Mouse (Mus musculus) urinary bladder, adult 2 months (tissue): Measurements from ENCODE around the gene Dgkg. TPM values are rescaled to one million over a fixed set of nuclear protein-coding genes. Genes with fewer than 3 reads are reported as not detected.

ENCODE experiments used
- DNase-seq: peaks from one replicate; pipeline ENCODE4 v3.0.0; 2022; ENCODE audit warnings: low spot score
- polyA plus RNA-seq: library from polyadenylated mRNA; depleted of rRNA; stranded (reverse); fragments of >200 nt; gene quantifications from 2 replicates; pipeline ENCODE4 v1.2.3, GENCODE M21; 2012; rRNA removed

Dgkg gene
- polyA plus RNA-seq, result 0.52 and 0.81 TPM in 2 replicates

DNA sequence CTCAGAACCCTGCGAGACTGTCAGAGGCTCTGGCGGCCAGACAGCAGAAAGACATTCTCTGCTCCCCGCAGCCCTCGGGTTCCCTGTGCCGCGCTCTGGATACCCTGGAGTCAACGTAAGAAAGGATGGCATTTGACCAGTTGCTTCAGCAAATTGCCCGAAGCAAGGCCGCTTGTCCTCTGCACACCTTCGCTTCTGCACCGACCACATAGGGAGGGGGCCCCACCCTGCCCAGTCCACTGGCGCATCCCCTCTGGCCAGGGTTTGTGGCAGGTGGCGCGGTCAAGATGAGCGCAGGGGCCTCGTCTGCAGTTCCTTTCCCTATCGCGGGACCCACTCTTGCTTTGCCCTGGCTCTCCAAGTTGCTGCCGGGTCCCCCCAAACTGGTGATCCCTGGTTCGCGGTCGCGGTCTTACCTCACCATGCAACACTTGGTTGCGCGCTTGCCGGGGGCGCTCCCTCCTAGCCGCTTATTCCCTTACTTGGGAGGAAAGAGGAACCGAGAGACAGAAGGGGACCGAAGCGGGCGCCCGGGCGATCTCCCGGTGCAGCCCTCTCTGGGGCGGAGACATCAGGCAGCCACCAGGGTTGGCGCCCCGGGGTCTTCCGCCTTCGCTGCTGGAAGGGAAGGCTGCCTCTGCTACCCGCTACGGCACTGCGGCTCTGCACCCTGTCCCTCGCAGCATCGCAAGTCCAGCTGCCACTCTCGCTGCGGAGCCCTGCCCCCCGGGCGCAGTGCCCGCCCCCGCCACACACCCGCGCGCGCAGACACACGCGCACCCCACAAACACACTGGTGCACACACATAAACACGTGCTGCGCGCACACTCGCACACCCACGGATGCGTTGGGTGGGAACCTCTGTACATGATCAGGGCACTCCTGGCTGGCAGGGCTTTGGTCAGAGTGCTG, at the start of gene Dgkg:
Gene Dgkg, minus strand, starts transcription at position 689 of the 912 bp plus-strand sequence.
- peak; percentile 26 for DNase-seq

GRCm38 (mm10) chr16:22704946-22705345, 47.9 kb upstream of the Dgkg start:
- no peak for DNase-seq

- no peak for DNase-seq
Observed at GRCm38 (mm10) chr16:22704136-22704535, 47.1 kb upstream of the Dgkg start.

DNA sequence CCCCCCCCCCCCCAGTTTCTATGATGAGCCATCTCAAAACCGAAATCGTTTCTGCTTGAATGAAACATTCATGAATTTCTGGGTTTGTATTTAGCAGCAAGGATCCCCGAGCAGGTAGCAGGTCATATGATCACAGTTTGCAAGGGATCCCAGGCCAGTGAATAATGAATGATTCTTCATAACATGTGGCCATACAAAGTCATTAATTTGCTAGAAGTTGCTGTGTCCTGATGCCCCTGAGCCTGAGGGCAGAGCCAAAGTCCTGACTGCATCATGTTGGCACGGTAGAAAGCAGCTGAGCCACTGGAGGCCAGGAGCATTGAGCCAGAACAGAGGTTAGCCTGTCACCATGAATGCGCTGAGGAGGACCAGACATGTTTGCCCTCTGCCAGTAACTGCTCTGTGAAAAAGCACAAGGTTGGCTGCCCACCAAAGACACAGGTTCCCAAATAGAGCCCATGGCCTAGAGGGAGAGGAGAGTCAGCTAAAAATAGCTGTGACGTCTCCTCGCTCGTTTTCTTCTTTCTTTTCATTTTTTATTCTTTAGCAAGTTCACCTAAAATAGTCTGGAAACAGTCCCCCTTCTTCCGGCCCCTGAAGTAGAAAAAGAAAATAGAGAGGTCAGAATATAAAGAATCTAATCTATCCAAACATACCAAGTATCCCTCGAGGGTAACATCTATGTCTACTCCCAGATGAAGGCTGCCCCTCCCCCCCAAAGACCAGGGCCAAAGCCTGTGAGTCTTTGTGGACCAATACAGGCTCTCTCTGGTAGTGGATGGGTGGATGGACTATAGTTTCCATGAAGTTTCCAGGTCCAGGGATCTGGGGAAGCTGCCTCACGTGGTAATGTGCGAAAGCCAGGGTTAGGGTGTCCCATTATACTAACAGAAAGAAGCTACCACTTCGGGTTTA, 42.1 kb upstream of the Dgkg start:
- no peak for DNase-seq

- no peak for DNase-seq
Observed at GRCm38 (mm10) chr16:22698101-22698500, 41.1 kb upstream of the Dgkg start.

GRCm38 (mm10) chr16:22689622-22690021, 32.6 kb upstream of the Dgkg start:
- no peak for DNase-seq

DNA sequence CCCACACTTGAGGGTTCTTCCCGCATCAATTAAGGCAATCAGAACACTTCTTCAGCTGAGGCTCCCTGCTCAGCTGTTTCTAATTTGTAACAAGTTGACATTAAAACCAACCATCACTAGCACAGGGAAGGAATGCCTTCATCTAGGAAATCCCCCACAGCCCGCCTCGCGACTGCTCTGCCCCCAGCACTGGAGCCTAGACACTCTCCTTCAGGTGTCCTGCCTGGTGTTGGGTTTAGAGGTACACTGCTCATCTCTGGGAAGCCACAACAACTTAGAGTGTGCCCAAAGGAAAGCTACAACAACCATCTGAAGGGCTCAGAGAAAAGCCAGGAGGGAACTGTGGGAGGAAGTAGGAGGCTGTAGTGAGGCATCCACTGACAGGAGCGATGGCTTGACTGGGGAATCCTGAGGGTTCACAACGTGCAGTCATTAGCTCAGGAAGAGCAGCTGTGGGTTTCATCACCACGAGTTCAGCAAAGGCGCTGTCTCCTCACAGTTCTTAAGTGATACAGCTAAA, 30.8 kb upstream of the Dgkg start:
- DNase-seq, result no peak

DNA sequence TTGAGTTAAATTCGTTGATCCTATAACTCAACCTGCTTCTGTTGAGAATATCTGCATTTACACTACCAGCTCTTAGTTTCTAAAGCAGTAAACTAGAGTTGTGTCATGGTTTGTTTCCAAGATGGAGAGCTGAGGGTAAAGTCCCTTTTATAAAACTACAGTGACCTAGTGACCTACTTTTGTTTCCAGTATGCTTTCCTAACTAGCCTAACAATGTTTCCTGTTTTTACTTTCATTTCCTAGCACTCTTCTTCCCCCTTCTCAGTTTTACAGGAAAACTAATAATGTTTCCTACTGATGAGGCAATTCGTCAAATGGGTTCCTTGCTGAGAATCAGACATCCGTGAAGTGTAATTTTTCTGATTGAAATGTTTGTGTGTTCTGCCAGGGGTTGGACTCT, 26.6 kb upstream of the Dgkg start:
- no peak for DNase-seq

DNA sequence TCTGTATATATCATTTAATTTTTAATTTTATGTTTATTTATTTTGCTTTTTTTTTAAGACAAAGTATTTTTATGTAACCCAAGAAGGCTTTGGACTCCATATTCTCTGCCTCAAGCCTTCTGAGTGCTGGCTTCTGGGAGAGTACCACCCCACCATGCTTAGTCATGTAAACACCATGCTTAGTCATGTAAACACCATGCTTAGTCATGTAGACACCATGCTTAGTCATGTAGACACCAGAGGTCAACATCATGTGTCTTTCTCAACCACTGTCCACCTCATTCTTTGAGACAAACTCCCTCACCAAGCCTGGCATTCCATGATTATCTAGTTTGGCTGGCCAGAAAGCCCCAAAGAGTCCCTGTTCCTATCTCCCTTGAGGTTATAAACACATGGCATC, 25.7 kb upstream of the Dgkg start:
- no peak for DNase-seq

DNA sequence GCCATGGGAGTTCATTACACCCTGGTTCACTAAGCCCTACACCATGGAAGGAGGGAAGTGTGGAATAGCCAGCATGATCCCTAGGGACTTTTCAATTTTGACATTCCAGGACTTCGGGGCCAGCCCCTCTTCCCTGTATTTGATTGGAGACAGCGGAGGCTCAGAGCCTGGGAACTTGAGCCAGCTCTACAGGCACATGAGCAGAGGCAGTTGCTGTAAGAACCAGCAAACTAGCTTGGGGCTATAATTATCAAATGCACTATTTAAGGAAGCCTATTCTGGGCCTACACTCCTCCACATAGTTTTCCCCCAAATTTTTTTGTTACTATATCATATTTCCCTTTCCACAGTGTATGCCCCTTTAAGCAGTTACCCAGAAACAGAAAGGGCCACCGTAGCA, 22.6 kb upstream of the Dgkg start:
- DNase-seq, result no peak

GRCm38 (mm10) chr16:22674636-22675035, 17.6 kb upstream of the Dgkg start:
- DNase-seq, result no peak

DNA sequence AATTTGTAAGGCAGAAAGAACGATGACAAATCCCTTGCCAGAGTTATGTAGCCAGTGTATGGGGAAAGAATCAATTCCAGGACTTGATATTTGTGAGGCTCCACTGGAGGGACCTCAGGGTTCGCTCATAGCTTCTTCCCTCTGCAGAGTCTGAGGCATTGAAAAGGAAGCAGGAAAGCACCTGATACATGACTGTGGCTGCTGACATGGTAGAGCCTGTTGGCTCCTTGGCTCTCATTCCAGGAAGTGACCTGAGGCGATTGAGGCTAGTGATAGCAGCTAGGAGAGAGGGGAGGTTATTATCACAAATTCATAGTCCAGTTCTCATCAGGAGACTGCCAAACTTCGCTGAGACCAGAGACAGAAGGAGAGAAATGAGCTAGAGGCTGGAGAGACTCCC, 17.1 kb upstream of the Dgkg start:
- no peak for DNase-seq

- DNase-seq, result no peak
Observed at GRCm38 (mm10) chr16:22664033-22664432, 7.0 kb upstream of the Dgkg start.

- DNase-seq, result no peak
Observed at GRCm38 (mm10) chr16:22663136-22663535, 6.1 kb upstream of the Dgkg start.

GRCm38 (mm10) chr16:22661076-22661475, 4.1 kb upstream of the Dgkg start:
- DNase-seq, result no peak

- no peak for DNase-seq
Observed at GRCm38 (mm10) chr16:22657874-22658789, 1.1 kb upstream of the Dgkg start.

DNA sequence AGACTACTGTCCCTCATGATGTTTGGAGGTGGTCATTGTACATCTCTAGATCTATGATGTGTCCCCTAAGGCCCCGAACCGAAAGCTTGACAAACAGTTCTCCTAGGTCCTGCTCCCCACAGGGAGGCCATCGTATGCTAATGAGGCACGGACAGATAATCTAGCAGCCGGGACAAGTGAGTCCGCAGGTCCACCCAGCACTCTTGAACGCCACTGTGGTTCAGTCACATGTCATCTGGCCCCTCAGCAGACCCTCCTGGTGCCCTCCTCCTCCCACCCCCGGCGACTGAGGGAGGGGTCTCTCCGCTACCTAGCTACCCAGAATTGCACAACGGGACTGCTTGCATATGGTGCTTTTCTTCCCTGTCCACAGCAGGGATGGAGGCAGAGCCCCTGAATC, 1.2 kb downstream of the Dgkg start:
- DNase-seq, result no peak

GRCm38 (mm10) chr16:22655223-22655622, 1.8 kb downstream of the Dgkg start:
- DNase-seq, result no peak

DNA sequence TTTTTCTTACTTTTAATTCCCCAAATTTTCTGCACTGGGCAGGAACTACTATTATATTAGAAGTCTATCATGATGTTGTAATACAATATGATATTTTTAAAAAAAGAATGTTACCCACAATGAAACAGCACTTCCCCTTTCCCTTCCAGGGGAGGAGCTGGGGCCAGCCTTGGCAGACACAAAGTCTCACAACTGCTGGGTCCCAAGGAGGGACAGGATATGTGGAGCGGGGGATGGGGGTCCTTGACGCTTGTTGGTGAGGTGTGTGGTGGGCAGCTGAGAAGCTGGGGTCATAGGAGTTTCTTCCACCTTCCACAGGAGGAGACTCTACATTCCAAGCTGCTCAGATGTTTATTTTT, 2.6 kb downstream of the Dgkg start:
- no peak for DNase-seq

- no peak for DNase-seq
Observed at GRCm38 (mm10) chr16:22653817-22654476, 3.1 kb downstream of the Dgkg start.

DNA sequence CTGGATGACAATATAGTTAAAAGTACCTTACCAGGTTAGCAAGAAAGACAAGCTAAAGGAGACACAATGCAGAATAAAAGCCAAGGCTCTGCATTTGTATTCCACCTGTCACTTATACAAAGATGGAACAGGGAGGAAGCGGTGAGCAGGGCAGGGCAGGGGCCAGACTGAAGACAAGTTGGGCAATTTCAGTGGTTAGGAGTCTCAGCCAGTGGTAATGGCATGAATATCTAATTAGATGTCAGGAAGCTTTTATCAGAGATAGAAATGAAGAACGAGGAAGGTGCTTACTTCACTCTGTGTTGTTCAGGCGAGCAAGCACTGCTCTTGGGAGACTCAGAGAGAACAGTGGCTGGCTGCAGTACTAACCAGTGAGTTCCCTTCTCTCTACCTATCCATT, 5.8 kb downstream of the Dgkg start:
- no peak for DNase-seq
